Mouse (Mus musculus): Measurements from ENCODE around the gene Ass1.

The Ass1 gene

DNA sequence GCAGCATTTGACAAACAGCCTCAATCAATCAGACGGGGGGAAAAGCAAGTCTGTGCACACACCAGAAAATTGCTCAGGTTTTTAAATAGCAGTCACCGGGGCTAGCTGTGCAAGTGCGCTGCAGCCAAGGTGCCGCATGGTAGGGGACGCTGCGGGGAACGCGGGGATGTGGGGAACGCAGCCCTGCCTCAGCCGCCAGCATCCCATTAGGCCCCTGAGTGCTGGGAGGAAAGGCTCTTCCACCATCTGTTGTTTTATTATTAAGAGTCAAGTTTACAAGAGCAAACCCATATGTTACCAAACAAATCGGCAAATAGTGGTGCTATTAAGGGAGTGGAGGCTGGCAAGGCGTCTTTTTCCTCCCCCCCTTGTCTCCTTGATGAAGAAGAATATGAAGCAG is 19.2 kb downstream of the Ass1 start:
- no peak for ATAC-seq (ENCODE audit: low TSS enrichment)

DNA sequence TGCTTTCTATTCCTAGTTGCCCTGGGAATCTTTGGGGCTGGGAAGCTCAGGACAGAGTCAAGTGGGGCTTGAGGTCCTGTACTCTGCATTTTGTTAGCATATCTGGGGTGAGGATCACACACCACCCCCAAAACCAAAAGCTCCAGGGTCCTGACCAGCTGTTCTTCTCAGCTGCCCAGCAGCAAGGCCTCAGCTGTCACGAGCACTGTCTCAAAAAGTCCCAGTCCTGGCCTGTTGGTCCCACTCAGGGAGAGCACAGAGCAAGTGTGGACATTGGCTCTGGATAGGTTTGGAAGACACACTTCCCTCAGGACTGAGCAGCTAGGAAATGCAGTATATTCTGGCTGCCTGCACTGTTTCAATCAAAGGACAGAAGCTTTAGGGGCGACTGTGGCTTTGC is 20.5 kb downstream of the Ass1 start:
- ATAC-seq (ENCODE audit: low TSS enrichment): no peak

- ATAC-seq (ENCODE audit: low TSS enrichment): no peak
Measured at GRCm38 (mm10) chr2:31492308-31492707, 22.3 kb downstream of the Ass1 start.

DNA sequence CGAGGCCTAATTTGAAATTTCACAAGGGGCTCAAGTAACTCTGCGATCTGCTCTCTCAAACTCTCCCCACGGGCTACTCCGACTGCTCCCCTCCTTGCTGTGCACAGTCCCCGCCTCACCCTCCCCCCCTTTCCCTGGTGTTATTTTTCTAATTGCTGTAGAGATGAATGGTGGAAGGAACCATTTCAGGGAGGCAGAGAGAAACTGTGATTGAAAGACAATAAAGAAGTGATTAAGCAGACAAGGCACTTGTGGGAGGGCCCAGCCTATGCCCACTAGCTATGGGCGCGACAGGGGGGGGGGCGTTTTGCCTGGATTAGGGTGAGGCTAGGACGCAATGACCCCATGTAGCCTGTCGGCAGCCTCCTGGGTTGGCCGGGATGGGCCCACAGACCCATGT is 23.2 kb downstream of the Ass1 start:
- no peak for ATAC-seq (ENCODE audit: low TSS enrichment)

GRCm38 (mm10) chr2:31494315-31494714 is 24.3 kb downstream of the Ass1 start:
- ATAC-seq (ENCODE audit: low TSS enrichment): no peak

- ATAC-seq (ENCODE audit: low TSS enrichment): no peak
Measured at GRCm38 (mm10) chr2:31495046-31495476, 25.1 kb downstream of the Ass1 start.

GRCm38 (mm10) chr2:31496141-31496540 is 26.1 kb downstream of the Ass1 start:
- ATAC-seq (ENCODE audit: low TSS enrichment): peak; percentile 76

GRCm38 (mm10) chr2:31497113-31497512 is 27.1 kb downstream of the Ass1 start:
- ATAC-seq (ENCODE audit: low TSS enrichment): peak; percentile 42; the same call in 1 of the 2 replicates

DNA sequence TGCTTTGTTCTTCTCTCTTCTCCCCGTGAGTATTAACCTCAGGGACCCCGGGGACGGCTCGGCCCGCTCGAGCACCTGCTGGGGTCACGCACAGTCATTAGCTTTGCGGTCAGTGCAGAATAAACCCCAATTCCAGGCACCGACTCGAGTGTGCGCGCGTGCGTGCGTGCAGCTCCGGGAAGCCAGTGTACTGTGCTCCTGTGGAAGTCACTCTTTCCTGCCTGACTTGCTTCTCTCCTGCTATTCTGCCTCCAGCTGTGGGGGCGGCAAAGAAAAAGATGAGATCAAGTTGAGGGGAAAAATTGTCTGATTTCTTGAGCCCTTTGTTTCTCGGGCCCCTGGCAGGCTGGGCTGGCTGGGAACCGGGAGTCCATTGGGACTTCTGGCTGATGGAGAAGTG is 27.6 kb downstream of the Ass1 start:
- peak; percentile 66; the same call in 1 of the 2 replicates for ATAC-seq (ENCODE audit: low TSS enrichment)

GRCm38 (mm10) chr2:31499327-31500291 is 29.6 kb downstream of the Ass1 start:
- no peak for ATAC-seq (ENCODE audit: low TSS enrichment)

- ATAC-seq (ENCODE audit: low TSS enrichment): no peak
Measured at GRCm38 (mm10) chr2:31500292-31501204, 30.5 kb downstream of the Ass1 start.

- no peak for ATAC-seq (ENCODE audit: low TSS enrichment)
Measured at GRCm38 (mm10) chr2:31501448-31502130, 31.6 kb downstream of the Ass1 start.

DNA sequence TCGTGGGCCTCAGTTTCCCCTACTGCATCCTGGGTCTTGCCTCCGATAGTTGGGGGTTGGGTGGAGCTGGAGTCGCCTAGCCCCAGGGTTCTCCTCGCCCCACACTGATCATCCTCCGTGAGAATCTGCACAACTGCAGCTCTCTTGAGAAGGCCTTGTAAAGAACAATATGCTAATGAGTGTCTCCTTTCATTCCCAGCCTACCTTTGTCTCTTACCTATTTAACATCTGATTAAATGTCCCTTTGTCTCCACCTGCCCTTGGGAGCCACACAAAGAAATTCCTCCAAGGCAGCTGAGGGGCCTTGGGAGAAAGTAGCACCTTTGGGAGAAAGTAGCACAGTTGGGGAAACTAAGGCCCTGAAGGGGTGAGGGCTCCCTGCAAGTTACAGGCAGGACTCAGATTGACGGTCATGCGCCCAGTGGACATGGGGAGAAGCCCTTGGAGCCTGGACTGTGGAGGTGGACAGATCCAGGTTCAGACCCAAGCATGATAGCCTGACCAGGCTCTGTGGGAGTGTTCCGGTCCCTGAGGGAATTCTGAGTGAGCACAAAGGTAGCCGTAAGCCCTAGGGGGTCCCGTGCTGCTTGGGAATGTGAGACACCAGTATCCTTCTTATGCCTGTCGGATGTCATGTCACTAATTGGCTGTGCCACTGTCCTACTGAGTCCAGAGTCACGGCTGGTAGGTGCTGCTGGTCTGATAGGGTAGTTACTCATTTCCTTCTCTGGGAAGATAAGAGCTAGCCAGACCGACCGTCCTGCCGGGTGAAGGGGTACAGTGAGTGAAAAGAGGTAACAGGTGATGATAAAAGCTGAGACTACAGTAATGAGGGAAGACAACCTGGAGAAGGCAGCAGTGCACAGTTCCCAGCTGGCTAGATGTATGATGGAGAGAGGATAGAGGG is 32.9 kb downstream of the Ass1 start:
- ATAC-seq (ENCODE audit: low TSS enrichment): no peak

DNA sequence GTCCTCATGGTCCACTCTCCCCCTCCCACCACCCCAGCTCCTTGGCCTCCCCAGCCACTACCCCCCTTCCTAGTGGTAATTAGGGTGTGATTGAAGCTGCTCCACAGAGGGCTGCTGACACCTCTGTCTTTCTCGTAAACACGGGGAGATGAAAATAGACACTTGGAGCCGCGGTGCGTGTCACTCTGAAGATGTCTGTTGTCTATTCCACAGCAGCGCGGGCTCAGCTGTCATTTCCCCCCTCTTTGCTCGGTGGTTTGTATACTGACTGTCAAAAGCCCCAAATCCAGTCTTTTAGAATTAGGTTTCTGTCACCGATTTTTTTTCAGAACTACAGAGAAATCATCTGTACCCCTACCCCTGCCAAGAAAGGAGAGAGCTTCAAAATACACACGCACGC is 35.5 kb downstream of the Ass1 start:
- no peak for ATAC-seq (ENCODE audit: low TSS enrichment)

- no peak for ATAC-seq (ENCODE audit: low TSS enrichment)
Measured at GRCm38 (mm10) chr2:31508851-31509250, 38.8 kb downstream of the Ass1 start.

- ATAC-seq (ENCODE audit: low TSS enrichment): no peak
Measured at GRCm38 (mm10) chr2:31511316-31511715, 41.3 kb downstream of the Ass1 start.

GRCm38 (mm10) chr2:31516557-31516956 is 46.5 kb downstream of the Ass1 start:
- no peak for ATAC-seq (ENCODE audit: low TSS enrichment)

GRCm38 (mm10) chr2:31521800-31522335 is 51.9 kb downstream of the Ass1 start:
- no peak for ATAC-seq (ENCODE audit: low TSS enrichment)

GRCm38 (mm10) chr2:31524641-31525040 is 54.6 kb downstream of the Ass1 start:
- no peak for ATAC-seq (ENCODE audit: low TSS enrichment)

GRCm38 (mm10) chr2:31525778-31526177 is 55.8 kb downstream of the Ass1 start:
- ATAC-seq (ENCODE audit: low TSS enrichment): no peak

Data from frontal cortex, adult (tissue).